Mouse (Mus musculus) liver, embryonic 12.5 days (tissue): Measurements from ENCODE around the gene Mrgprf. TPM values are rescaled to one million over a fixed set of nuclear protein-coding genes. Genes with fewer than 3 reads are reported as not detected.

Source experiments
- ATAC-seq: fragments of 200-750 bp; cut with Nextera tagmentation; 2 replicates; pipeline ENCODE4 v1.8.0; 2017; ENCODE audit warnings: moderate number of reproducible peaks, mild to moderate bottlenecking, moderate library complexity
- H3K27ac ChIP-seq: fragments of 300-500 bp; sonication (generic); 2 replicates; pipeline ENCODE4 v1.5.1; 2016; ENCODE audit warnings: mild to moderate bottlenecking
- H3K27me3 ChIP-seq: fragments of 300-500 bp; sonication (generic); replicated peaks from 2 replicates; pipeline ENCODE4 v1.6.1; 2016; ENCODE audit warnings: mild to moderate bottlenecking, moderate library complexity
- H3K36me3 ChIP-seq: fragments of 300-500 bp; sonication (generic); 2 replicates; pipeline ENCODE4 v1.6.1; 2016; ENCODE audit warnings: mild to moderate bottlenecking, moderate library complexity
- H3K4me1 ChIP-seq: fragments of 300-500 bp; sonication (generic); 2 replicates; pipeline ENCODE4 v1.6.1; 2016
- H3K4me2 ChIP-seq: fragments of 300-500 bp; sonication (generic); 2 replicates; pipeline ENCODE4 v1.6.1; 2016; ENCODE audit warnings: mild to moderate bottlenecking, moderate library complexity
- H3K4me3 ChIP-seq: fragments of 300-500 bp; sonication (generic); 2 replicates; pipeline ENCODE4 v1.5.1; 2016; ENCODE audit warnings: mild to moderate bottlenecking, moderate library complexity
- H3K9ac ChIP-seq: fragments of 300-500 bp; sonication (generic); 2 replicates; pipeline ENCODE4 v1.6.1; 2016; ENCODE audit warnings: mild to moderate bottlenecking, moderate library complexity
- H3K9me3 ChIP-seq: fragments of 300-500 bp; sonication (generic); replicated peaks from 2 replicates; pipeline ENCODE4 v1.6.1; 2016; ENCODE audit warnings: mild to moderate bottlenecking, moderate library complexity
- WGBS: fragments of 180-500 bp; shearing (Covaris S2); methylation state at CpG from one replicate; pipeline ENCODE4 v1.1.7; 2016; ENCODE audit not compliant: insufficient replicate concordance; 5-methylcytosine and 5-hydroxymethylcytosine counted together
- polyA plus RNA-seq: library from polyadenylated mRNA; unstranded; fragments of >200 nt; fragmentation: Nextera tagmentation; extraction: Ambion mirVana; gene quantifications from 2 replicates; pipeline ENCODE4 v1.2.1, GENCODE M21; 2016

Mrgprf gene
- not detected in 2 replicates for polyA plus RNA-seq

DNA sequence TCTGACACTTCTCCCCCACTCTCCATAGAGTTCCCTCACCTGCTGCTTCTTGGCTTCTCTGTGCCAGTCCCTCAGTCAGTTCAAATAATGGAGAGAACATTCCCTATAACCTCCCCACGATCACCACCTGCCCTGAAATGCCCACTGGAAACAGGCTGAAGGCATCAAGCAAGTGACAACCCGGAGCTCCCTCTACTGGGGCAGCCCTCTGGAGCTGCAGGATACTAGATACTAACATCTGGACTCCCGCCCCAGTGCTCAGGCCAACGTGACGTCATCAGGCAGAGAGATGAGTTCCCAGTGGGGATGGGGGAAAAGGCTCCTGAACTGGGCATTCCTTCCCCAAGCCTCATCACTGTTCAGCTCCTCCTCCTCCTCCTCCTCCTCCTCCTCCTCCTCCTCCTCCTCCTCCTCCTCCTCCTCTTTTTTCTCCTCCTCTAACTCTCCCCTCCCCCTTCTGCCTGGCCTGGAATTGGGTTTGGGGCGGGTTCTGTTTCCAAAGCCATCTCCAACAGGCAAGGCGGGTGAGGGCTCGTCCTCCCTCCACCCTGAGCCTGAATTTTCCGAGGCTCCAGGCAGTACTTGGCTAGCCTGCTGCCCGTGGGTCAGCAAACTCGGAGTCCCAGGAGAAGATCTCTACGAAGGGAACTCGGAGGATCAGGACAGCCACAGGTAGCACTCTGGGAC is at the start of gene Mrgprf:
Gene Mrgprf, plus strand, starts transcription at position 508 of the 687 bp plus-strand sequence.
- no peak for ATAC-seq
- Histone ChIP-seq H3K36me3 (no peaks in the 10 kb centered on the region), H3K9ac (no peak within 1 kb of the TSS), H3K9me3 (no peaks in the 10 kb centered on the region), H3K4me3 (no peak within 1 kb of the TSS), H3K27ac (no peak within 1 kb of the TSS), H3K4me1 (peaks cover 17% of the 10 kb centered on the region), H3K27me3 (peaks cover 24% of the 10 kb centered on the region; the same call in 1 of the 2 replicates), H3K4me2 (no peak within 1 kb of the TSS)
- WGBS = 25% methylated on average over 12 of the region's 13 CpGs

DNA sequence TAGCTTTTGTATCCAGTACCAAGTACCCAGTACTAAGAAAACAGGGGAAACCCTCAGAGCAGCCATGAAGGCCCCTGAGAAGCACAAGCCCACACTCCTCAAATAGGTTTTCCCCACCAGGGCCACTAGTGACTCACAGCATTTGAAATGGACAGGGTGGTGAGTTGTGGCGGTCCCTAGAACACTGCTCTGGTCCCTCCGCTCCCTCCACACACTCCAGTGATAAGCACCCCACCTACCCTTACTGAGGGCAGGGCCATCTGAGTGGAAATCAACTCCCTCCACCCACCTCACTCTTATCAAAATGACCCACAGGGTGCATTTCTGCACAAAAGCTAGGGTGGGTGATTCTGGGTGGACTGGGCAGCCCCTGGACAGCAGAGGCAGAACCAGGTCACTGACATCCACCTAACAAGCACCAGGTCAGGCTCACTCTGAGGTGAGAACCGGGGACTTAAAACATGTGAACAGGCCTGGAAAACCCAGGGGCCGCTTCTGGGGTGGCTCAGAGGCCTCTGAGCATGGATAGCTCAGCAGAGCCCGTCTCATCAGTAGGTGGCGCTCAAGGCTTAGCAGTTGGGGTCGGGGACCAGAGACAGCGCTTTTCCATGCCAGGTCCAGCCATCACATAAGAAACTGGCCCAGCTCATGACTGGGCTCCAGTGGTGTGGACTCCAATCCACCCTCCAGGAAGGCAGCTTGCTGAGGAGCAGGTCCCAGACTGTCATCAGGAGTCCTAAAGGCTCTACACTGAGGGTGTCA is 47.7 kb upstream of the Mrgprf start:
- Histone ChIP-seq H3K9ac (no peak overlapping the region), H3K4me1 (peaks cover 11% of the 10 kb centered on the region), H3K36me3 (peaks cover 16% of the 10 kb centered on the region; the same call in 1 of the 2 replicates), H3K27ac (no peak overlapping the region), H3K4me3 (no peak overlapping the region), H3K4me2 (no peak overlapping the region), H3K9me3 (no peaks in the 10 kb centered on the region), H3K27me3 (no peaks in the 10 kb centered on the region)
- peak; percentile 71 for ATAC-seq
- WGBS = 12% methylated on average over 8 of the region's 8 CpGs

GRCm38 (mm10) chr7:145253986-145254630 is 46.5 kb upstream of the Mrgprf start:
- Histone ChIP-seq H3K36me3 (peaks cover 16% of the 10 kb centered on the region; the same call in 1 of the 2 replicates), H3K27me3 (no peaks in the 10 kb centered on the region), H3K9ac (no peak overlapping the region), H3K4me1 (peaks cover 11% of the 10 kb centered on the region), H3K27ac (no peak overlapping the region), H3K9me3 (no peaks in the 10 kb centered on the region), H3K4me2 (no peak overlapping the region), H3K4me3 (no peak overlapping the region)
- no peak for ATAC-seq
- 66% methylated on average over 3 of the region's 3 CpGs for WGBS

DNA sequence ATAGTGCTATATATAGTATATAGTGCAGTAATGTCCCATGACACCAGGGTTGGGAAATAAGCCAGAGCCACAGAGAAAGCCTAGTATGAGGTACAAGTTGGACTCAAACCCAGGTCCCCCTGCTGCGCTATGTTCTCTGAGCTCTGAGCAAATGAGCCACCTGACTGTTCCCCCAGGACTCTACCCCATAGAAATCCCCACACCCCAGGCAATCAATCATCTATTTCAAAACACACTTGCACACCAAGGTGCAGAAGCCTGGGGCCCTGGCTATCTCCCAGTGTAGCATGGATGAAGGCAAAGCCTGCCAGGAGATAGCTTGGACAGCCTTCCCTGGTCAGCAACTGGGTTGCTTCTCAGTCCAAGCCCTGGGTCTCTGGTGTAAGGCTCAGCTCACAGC is 44.5 kb upstream of the Mrgprf start:
- H3K4me1 ChIP-seq = peaks cover 11% of the 10 kb centered on the region
- 81% methylated on average over 1 of the region's 1 CpGs for WGBS
- no peak overlapping the region for H3K9ac ChIP-seq
- no peak overlapping the region for H3K4me2 ChIP-seq
- H3K27ac ChIP-seq = no peak overlapping the region
- no peak overlapping the region for H3K4me3 ChIP-seq
- peaks cover 22% of the 10 kb centered on the region; the same call in 1 of the 2 replicates for H3K36me3 ChIP-seq
- no peaks in the 10 kb centered on the region for H3K27me3 ChIP-seq
- ATAC-seq = no peak
- no peaks in the 10 kb centered on the region for H3K9me3 ChIP-seq

- ATAC-seq = no peak
- Histone ChIP-seq H3K4me2 (no peak overlapping the region), H3K9ac (no peak overlapping the region), H3K4me1 (no peaks in the 10 kb centered on the region), H3K27me3 (no peaks in the 10 kb centered on the region), H3K36me3 (peaks cover 28% of the 10 kb centered on the region), H3K9me3 (no peaks in the 10 kb centered on the region), H3K4me3 (no peak overlapping the region), H3K27ac (no peak overlapping the region)
- 56% methylated on average over 9 of the region's 9 CpGs for WGBS
Measured at GRCm38 (mm10) chr7:145264202-145264601, 36.4 kb upstream of the Mrgprf start.

- Histone ChIP-seq H3K27me3 (no peaks in the 10 kb centered on the region), H3K4me3 (no peak overlapping the region), H3K4me2 (no peak overlapping the region), H3K27ac (no peak overlapping the region), H3K36me3 (peaks cover 35% of the 10 kb centered on the region), H3K4me1 (no peaks in the 10 kb centered on the region), H3K9me3 (no peaks in the 10 kb centered on the region), H3K9ac (no peak overlapping the region)
- ATAC-seq = no peak
- WGBS = 76% methylated on average over 2 of the region's 2 CpGs
Measured at GRCm38 (mm10) chr7:145266011-145266410, 34.6 kb upstream of the Mrgprf start.

DNA sequence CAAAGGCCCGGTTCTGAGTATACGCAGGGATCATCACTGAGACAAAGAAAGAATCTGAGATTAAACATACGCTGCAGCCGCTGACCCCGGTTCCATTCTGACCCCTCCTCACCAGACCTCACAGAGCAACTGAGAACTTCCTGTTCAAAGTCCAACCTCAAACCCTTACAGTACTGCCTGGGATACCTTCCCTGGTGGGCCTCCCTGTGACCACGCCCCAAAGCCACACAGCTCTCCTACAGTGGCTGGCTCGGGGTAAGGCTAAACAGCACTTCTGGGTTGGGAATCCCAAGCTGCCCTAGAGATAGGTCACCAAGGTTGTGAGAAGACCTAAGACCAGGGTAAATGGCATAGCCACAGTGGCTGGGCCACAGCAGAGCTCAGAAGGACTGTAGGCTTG is 31.7 kb upstream of the Mrgprf start:
- H3K36me3 ChIP-seq = peaks cover 59% of the 10 kb centered on the region
- no peaks in the 10 kb centered on the region for H3K27me3 ChIP-seq
- no peaks in the 10 kb centered on the region for H3K4me1 ChIP-seq
- H3K4me2 ChIP-seq = no peak overlapping the region
- no peak overlapping the region for H3K27ac ChIP-seq
- WGBS = 68% methylated on average over 7 of the region's 7 CpGs
- no peak for ATAC-seq
- no peak overlapping the region for H3K9ac ChIP-seq
- no peak overlapping the region for H3K4me3 ChIP-seq
- H3K9me3 ChIP-seq = no peaks in the 10 kb centered on the region

- no peak overlapping the region for H3K4me2 ChIP-seq
- H3K4me1 ChIP-seq = no peaks in the 10 kb centered on the region
- H3K9me3 ChIP-seq = no peaks in the 10 kb centered on the region
- no peak overlapping the region for H3K9ac ChIP-seq
- no peak overlapping the region for H3K27ac ChIP-seq
- H3K4me3 ChIP-seq = no peak overlapping the region
- no peaks in the 10 kb centered on the region for H3K27me3 ChIP-seq
- peaks cover 67% of the 10 kb centered on the region for H3K36me3 ChIP-seq
- ATAC-seq = no peak
- 74% methylated on average over 5 of the region's 5 CpGs for WGBS
Measured at GRCm38 (mm10) chr7:145270955-145271354, 29.7 kb upstream of the Mrgprf start.

- no peak for ATAC-seq
- peaks cover 68% of the 10 kb centered on the region for H3K36me3 ChIP-seq
- WGBS = 77% methylated on average over 3 of the region's 3 CpGs
Measured at GRCm38 (mm10) chr7:145275488-145275887, 25.1 kb upstream of the Mrgprf start.

GRCm38 (mm10) chr7:145281396-145281795 is 19.2 kb upstream of the Mrgprf start:
- WGBS = 71% methylated on average over 4 of the region's 4 CpGs
- no peak overlapping the region for H3K4me3 ChIP-seq
- H3K9ac ChIP-seq = no peak overlapping the region
- no peak for ATAC-seq
- peaks cover 23% of the 10 kb centered on the region for H3K4me1 ChIP-seq
- no peak overlapping the region for H3K4me2 ChIP-seq
- no peaks in the 10 kb centered on the region for H3K9me3 ChIP-seq
- peaks cover 29% of the 10 kb centered on the region for H3K36me3 ChIP-seq
- H3K27me3 ChIP-seq = no peaks in the 10 kb centered on the region
- H3K27ac ChIP-seq = no peak overlapping the region

More at GRCm38 (mm10) chr7:145275488-145275887, 25.1 kb upstream of the Mrgprf start:
- Histone ChIP-seq H3K4me1 (no peaks in the 10 kb centered on the region), H3K4me3 (no peak overlapping the region), H3K4me2 (no peak overlapping the region), H3K9ac (no peak overlapping the region), H3K27ac (no peak overlapping the region), H3K9me3 (no peaks in the 10 kb centered on the region), H3K27me3 (no peaks in the 10 kb centered on the region)

GRCm38 (mm10) chr7:145283041-145283440 is 17.6 kb upstream of the Mrgprf start:
- Histone ChIP-seq H3K4me3 (peak overlapping the region; percentile 59), H3K9me3 (no peaks in the 10 kb centered on the region), H3K4me2 (peak overlapping the region; percentile 78), H3K36me3 (peaks cover 17% of the 10 kb centered on the region), H3K27ac (no peak overlapping the region), H3K27me3 (no peaks in the 10 kb centered on the region), H3K4me1 (peaks cover 29% of the 10 kb centered on the region), H3K9ac (peak overlapping the region; percentile 71)
- ATAC-seq = peak; percentile 5; the same call in 1 of the 2 replicates
- WGBS = 39% methylated on average over 4 of the region's 4 CpGs
